Mouse (Mus musculus) lung, postnatal 10 days (tissue): ENCODE data around the gene Gm572.
A peak's percentile ranks its signal among the peaks of the same experiment; 100 is the strongest.

Source experiments
- DNase-seq: peaks from one replicate; pipeline ENCODE4 v3.0.0; 2021

The Gm572 gene

GRCm38 (mm10) chr4:148643291-148644156 is at the start of gene Gm572:
Gm572 (plus strand) TSS chr4:148643317.
- DNase-seq, result no peak

GRCm38 (mm10) chr4:148593996-148594395 is 49.1 kb upstream of the Gm572 start:
- no peak for DNase-seq

GRCm38 (mm10) chr4:148595916-148596315 is 47.2 kb upstream of the Gm572 start:
- DNase-seq, result no peak

- no peak for DNase-seq
Measured at GRCm38 (mm10) chr4:148596731-148597130, 46.4 kb upstream of the Gm572 start.

GRCm38 (mm10) chr4:148598826-148599225 is 44.3 kb upstream of the Gm572 start:
- DNase-seq, result no peak

GRCm38 (mm10) chr4:148600316-148600715 is 42.8 kb upstream of the Gm572 start:
- no peak for DNase-seq

- no peak for DNase-seq
Measured at GRCm38 (mm10) chr4:148601871-148602270, 41.2 kb upstream of the Gm572 start.

- DNase-seq, result no peak
Measured at GRCm38 (mm10) chr4:148602357-148603120, 40.6 kb upstream of the Gm572 start, which contains the start of gene Masp2. Masp2 (plus strand) TSS chr4:148602554.

- no peak for DNase-seq
Measured at GRCm38 (mm10) chr4:148603376-148604139, 39.6 kb upstream of the Gm572 start.

GRCm38 (mm10) chr4:148604141-148604540 is 39.0 kb upstream of the Gm572 start:
- DNase-seq, result no peak

- DNase-seq, result peak; percentile 81
Measured at GRCm38 (mm10) chr4:148604541-148605165, 38.5 kb upstream of the Gm572 start.

- DNase-seq, result peak; percentile 87
Measured at GRCm38 (mm10) chr4:148607758-148608157, 35.4 kb upstream of the Gm572 start.

GRCm38 (mm10) chr4:148609805-148610204 is 33.3 kb upstream of the Gm572 start:
- DNase-seq, result no peak

- DNase-seq, result no peak
Measured at GRCm38 (mm10) chr4:148610631-148611364, 32.3 kb upstream of the Gm572 start.

GRCm38 (mm10) chr4:148612557-148612956 is 30.6 kb upstream of the Gm572 start:
- DNase-seq, result no peak

- no peak for DNase-seq
Measured at GRCm38 (mm10) chr4:148613738-148614137, 29.4 kb upstream of the Gm572 start.

- DNase-seq, result no peak
Measured at GRCm38 (mm10) chr4:148619805-148620204, 23.3 kb upstream of the Gm572 start.

GRCm38 (mm10) chr4:148620718-148621117 is 22.4 kb upstream of the Gm572 start:
- no peak for DNase-seq

- DNase-seq, result no peak
Measured at GRCm38 (mm10) chr4:148622485-148622884, 20.6 kb upstream of the Gm572 start.

GRCm38 (mm10) chr4:148623609-148624008 is 19.5 kb upstream of the Gm572 start:
- DNase-seq, result no peak

GRCm38 (mm10) chr4:148625010-148625409 is 18.1 kb upstream of the Gm572 start:
- no peak for DNase-seq
